Mouse (Mus musculus): Measurements from ENCODE around the gene 2010111I01Rik. TPM values are rescaled to one million over a fixed set of nuclear protein-coding genes. Genes with fewer than 3 reads are reported as not detected.

Gene 2010111I01Rik
- polyA plus RNA-seq, 1 experiment = 63.6 TPM

GRCm38 (mm10) chr13:63284748-63285147 is 320.1 kb downstream of the 2010111I01Rik start:
- no peak overlapping the region for H3K4me3 ChIP-seq (ENCODE audit: low read depth, low read length)

GRCm38 (mm10) chr13:63286483-63287102 is 321.9 kb downstream of the 2010111I01Rik start:
- H3K9ac ChIP-seq (ENCODE audit: low read depth, poor library complexity, severe bottlenecking) = no peak overlapping the region
- peaks cover 1% of the 10 kb centered on the region for H3K4me1 ChIP-seq (ENCODE audit: control insufficient read depth, insufficient read depth, low read length)
- H3K27me3 ChIP-seq (ENCODE audit: control insufficient read depth, insufficient read depth, low read length, poor library complexity, severe bottlenecking) = no peaks in the 10 kb centered on the region
- no peak overlapping the region for H3K4me3 ChIP-seq (ENCODE audit: low read depth, low read length)
- no peaks in the 10 kb centered on the region for H3K9me3 ChIP-seq (replicated peaks; ENCODE audit: control insufficient read depth, insufficient read depth, low read length, poor library complexity, severe bottlenecking)
- no peak overlapping the region for H3K27ac ChIP-seq (ENCODE audit: insufficient read depth, low read length)
- H3K36me3 ChIP-seq (ENCODE audit: control insufficient read depth, insufficient read depth, low read length, poor library complexity, severe bottlenecking) = peaks cover 29% of the 10 kb centered on the region
- TF ChIP-seq POLR2A (IDR thresholded peaks at IDR 0.05; ENCODE audit: insufficient read depth, low read length) (no peak), EP300 (IDR thresholded peaks at IDR 0.05; ENCODE audit: insufficient read depth, low read depth, low read length) (no peak), CTCF (IDR thresholded peaks at IDR 0.05; ENCODE audit: low read depth, low read length) (no peak)

More at GRCm38 (mm10) chr13:63284748-63285147, 320.1 kb downstream of the 2010111I01Rik start:
- Histone ChIP-seq H3K9ac (ENCODE audit: low read depth, poor library complexity, severe bottlenecking) (no peak overlapping the region), H3K27me3 (ENCODE audit: control insufficient read depth, insufficient read depth, low read length, poor library complexity, severe bottlenecking) (no peaks in the 10 kb centered on the region), H3K4me1 (ENCODE audit: control insufficient read depth, insufficient read depth, low read length) (peaks cover 3% of the 10 kb centered on the region), H3K9me3 (replicated peaks; ENCODE audit: control insufficient read depth, insufficient read depth, low read length, poor library complexity, severe bottlenecking) (no peaks in the 10 kb centered on the region), H3K27ac (ENCODE audit: insufficient read depth, low read length) (no peak overlapping the region), H3K36me3 (ENCODE audit: control insufficient read depth, insufficient read depth, low read length, poor library complexity, severe bottlenecking) (peaks cover 29% of the 10 kb centered on the region)
- TF ChIP-seq CTCF (IDR thresholded peaks at IDR 0.05; ENCODE audit: low read depth, low read length) (no peak), EP300 (IDR thresholded peaks at IDR 0.05; ENCODE audit: insufficient read depth, low read depth, low read length) (no peak), POLR2A (IDR thresholded peaks at IDR 0.05; ENCODE audit: insufficient read depth, low read length) (no peak)

DNA sequence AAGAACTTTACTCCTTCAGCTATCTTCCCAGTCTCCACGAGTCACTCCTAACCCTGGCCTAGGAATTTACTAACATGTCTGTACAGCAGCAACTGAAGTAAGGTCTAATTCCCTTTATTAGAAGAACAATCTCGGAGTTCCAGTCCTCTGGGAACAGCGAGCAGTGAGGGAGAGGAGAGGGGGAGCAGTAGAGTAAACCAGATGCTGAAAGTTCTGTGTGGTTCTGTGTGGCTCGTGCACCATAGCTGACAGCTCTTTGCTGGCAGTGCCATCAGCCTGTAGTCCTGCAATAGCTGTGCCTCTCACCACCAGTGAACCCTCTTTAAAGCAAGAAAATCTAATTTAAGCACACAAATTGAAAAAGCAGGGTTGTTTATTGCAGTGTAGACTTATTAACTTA is 324.5 kb downstream of the 2010111I01Rik start:
- Histone ChIP-seq H3K36me3 (ENCODE audit: control insufficient read depth, insufficient read depth, low read length, poor library complexity, severe bottlenecking) (peaks cover 12% of the 10 kb centered on the region; the same call in 1 of the 2 replicates), H3K9me3 (replicated peaks; ENCODE audit: control insufficient read depth, insufficient read depth, low read length, poor library complexity, severe bottlenecking) (no peaks in the 10 kb centered on the region), H3K27ac (ENCODE audit: insufficient read depth, low read length) (no peak overlapping the region), H3K4me3 (ENCODE audit: low read depth, low read length) (no peak overlapping the region), H3K9ac (ENCODE audit: low read depth, poor library complexity, severe bottlenecking) (no peak overlapping the region), H3K4me1 (ENCODE audit: control insufficient read depth, insufficient read depth, low read length) (peaks cover 6% of the 10 kb centered on the region), H3K27me3 (ENCODE audit: control insufficient read depth, insufficient read depth, low read length, poor library complexity, severe bottlenecking) (no peaks in the 10 kb centered on the region)
- TF ChIP-seq EP300 (IDR thresholded peaks at IDR 0.05; ENCODE audit: insufficient read depth, low read depth, low read length) (no peak), CTCF (IDR thresholded peaks at IDR 0.05; ENCODE audit: low read depth, low read length) (no peak), POLR2A (IDR thresholded peaks at IDR 0.05; ENCODE audit: insufficient read depth, low read length) (no peak)

GRCm38 (mm10) chr13:63289687-63290086 is 325.0 kb downstream of the 2010111I01Rik start:
- Histone ChIP-seq H3K4me1 (ENCODE audit: control insufficient read depth, insufficient read depth, low read length) (peaks cover 12% of the 10 kb centered on the region), H3K27ac (ENCODE audit: insufficient read depth, low read length) (no peak overlapping the region), H3K36me3 (ENCODE audit: control insufficient read depth, insufficient read depth, low read length, poor library complexity, severe bottlenecking) (peaks cover 12% of the 10 kb centered on the region; the same call in 1 of the 2 replicates), H3K9me3 (replicated peaks; ENCODE audit: control insufficient read depth, insufficient read depth, low read length, poor library complexity, severe bottlenecking) (no peaks in the 10 kb centered on the region), H3K4me3 (ENCODE audit: low read depth, low read length) (no peak overlapping the region), H3K9ac (ENCODE audit: low read depth, poor library complexity, severe bottlenecking) (no peak overlapping the region), H3K27me3 (ENCODE audit: control insufficient read depth, insufficient read depth, low read length, poor library complexity, severe bottlenecking) (no peaks in the 10 kb centered on the region)
- TF ChIP-seq EP300 (IDR thresholded peaks at IDR 0.05; ENCODE audit: insufficient read depth, low read depth, low read length) (no peak), CTCF (IDR thresholded peaks at IDR 0.05; ENCODE audit: low read depth, low read length) (no peak), POLR2A (IDR thresholded peaks at IDR 0.05; ENCODE audit: insufficient read depth, low read length) (no peak)

DNA sequence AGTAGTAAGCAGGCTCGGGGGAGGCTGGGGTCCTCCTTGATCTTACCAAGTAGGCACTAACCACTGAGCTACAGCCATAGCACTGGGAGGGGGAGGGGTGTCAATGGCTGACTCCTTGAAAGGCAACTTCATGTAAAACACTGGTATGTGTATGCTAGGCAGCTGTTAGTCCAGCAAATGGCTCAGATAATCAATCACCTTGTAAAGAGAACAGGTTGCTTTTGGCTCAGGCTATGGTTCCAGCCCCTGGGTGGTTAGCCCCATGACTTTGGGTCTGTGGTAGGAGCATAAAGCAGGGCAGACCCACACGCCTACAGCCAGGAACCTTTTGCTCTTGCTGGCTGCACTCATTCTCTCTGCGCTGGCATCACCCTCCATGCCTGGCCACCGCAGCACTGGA is 325.4 kb downstream of the 2010111I01Rik start:
- Histone ChIP-seq H3K4me3 (ENCODE audit: low read depth, low read length) (no peak overlapping the region), H3K9me3 (replicated peaks; ENCODE audit: control insufficient read depth, insufficient read depth, low read length, poor library complexity, severe bottlenecking) (no peaks in the 10 kb centered on the region), H3K4me1 (ENCODE audit: control insufficient read depth, insufficient read depth, low read length) (peaks cover 14% of the 10 kb centered on the region), H3K27ac (ENCODE audit: insufficient read depth, low read length) (no peak overlapping the region), H3K27me3 (ENCODE audit: control insufficient read depth, insufficient read depth, low read length, poor library complexity, severe bottlenecking) (no peaks in the 10 kb centered on the region), H3K36me3 (ENCODE audit: control insufficient read depth, insufficient read depth, low read length, poor library complexity, severe bottlenecking) (peaks cover 12% of the 10 kb centered on the region; the same call in 1 of the 2 replicates), H3K9ac (ENCODE audit: low read depth, poor library complexity, severe bottlenecking) (no peak overlapping the region)
- TF ChIP-seq CTCF (IDR thresholded peaks at IDR 0.05; ENCODE audit: low read depth, low read length) (no peak), EP300 (IDR thresholded peaks at IDR 0.05; ENCODE audit: insufficient read depth, low read depth, low read length) (no peak), POLR2A (IDR thresholded peaks at IDR 0.05; ENCODE audit: insufficient read depth, low read length) (no peak)

DNA sequence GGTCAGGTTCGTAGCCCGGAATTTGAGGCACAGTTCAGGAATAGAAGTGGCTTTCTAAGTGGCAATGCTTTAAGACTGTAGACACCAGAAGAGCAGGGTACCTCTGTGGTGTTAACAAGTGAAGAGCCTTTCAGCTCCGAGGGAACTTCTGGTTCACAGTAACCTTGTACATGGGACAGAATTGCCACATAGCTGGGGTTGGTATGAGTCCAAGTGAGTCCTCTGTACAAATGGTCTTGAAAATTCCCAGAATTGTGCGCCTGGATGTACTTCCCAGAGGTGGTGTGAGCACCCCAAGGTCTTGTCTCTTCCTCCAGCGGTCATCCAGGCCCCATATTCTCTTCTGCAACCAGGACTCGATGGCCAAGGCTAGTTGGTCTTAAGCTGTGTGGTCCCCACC is 326.3 kb downstream of the 2010111I01Rik start:
- Histone ChIP-seq H3K4me1 (ENCODE audit: control insufficient read depth, insufficient read depth, low read length) (peaks cover 14% of the 10 kb centered on the region), H3K9me3 (replicated peaks; ENCODE audit: control insufficient read depth, insufficient read depth, low read length, poor library complexity, severe bottlenecking) (no peaks in the 10 kb centered on the region), H3K27me3 (ENCODE audit: control insufficient read depth, insufficient read depth, low read length, poor library complexity, severe bottlenecking) (no peaks in the 10 kb centered on the region), H3K9ac (ENCODE audit: low read depth, poor library complexity, severe bottlenecking) (no peak overlapping the region), H3K4me3 (ENCODE audit: low read depth, low read length) (no peak overlapping the region), H3K36me3 (ENCODE audit: control insufficient read depth, insufficient read depth, low read length, poor library complexity, severe bottlenecking) (peaks cover 12% of the 10 kb centered on the region; the same call in 1 of the 2 replicates), H3K27ac (ENCODE audit: insufficient read depth, low read length) (no peak overlapping the region)
- TF ChIP-seq CTCF (IDR thresholded peaks at IDR 0.05; ENCODE audit: low read depth, low read length) = no peak
- no peak for TF ChIP-seq EP300 (IDR thresholded peaks at IDR 0.05; ENCODE audit: insufficient read depth, low read depth, low read length)
- no peak for TF ChIP-seq POLR2A (IDR thresholded peaks at IDR 0.05; ENCODE audit: insufficient read depth, low read length)
